Mouse (Mus musculus) testis, adult 2 months (tissue): ENCODE results near the gene Zfp950.

ENCODE experiments used
- CTCF ChIP-seq: fragments of 200-500 bp; IDR thresholded peaks from 2 replicates; pipeline ENCODE4 v1.5.1; 2012; ENCODE audit warnings: low read depth, mild to moderate bottlenecking, inconsistent platforms, low read length, moderate library complexity; ENCODE audit not compliant: control insufficient read depth, insufficient read depth, insufficient replicate concordance
- POLR2A ChIP-seq: fragments of 200-500 bp; IDR thresholded peaks from 2 replicates; pipeline ENCODE4 v1.6.1; 2012; ENCODE audit warnings: low read depth, mild to moderate bottlenecking, inconsistent platforms, low read length, moderate library complexity; ENCODE audit not compliant: control insufficient read depth

- TF ChIP-seq CTCF (no peak), POLR2A (peak; percentile 73; the same call in 1 of the 2 replicates)
Measured at GRCm38 (mm10) chr19:61175756-61176324, 35.2 kb upstream of the Zfp950 start, which contains the start of gene Gm7102.
